Mouse (Mus musculus) liver, postnatal 0 days (tissue): ENCODE results near the gene Cse1l.

Source experiments
- CTCF ChIP-seq: sonication (generic); IDR thresholded peaks from 2 replicates; pipeline ENCODE4 v1.5.1; 2016; ENCODE audit warnings: antibody characterized with exemption, low read depth
- EP300 ChIP-seq: IDR thresholded peaks from 2 replicates; pipeline ENCODE4 v1.6.1; 2016; ENCODE audit warnings: antibody characterized with exemption, low read depth, mild to moderate bottlenecking

- TF ChIP-seq EP300: no peak
- no peak for TF ChIP-seq CTCF
Observed at GRCm38 (mm10) chr2:166960648-166961330, 54.9 kb downstream of the Cse1l start.
